Mouse (Mus musculus) gastrocnemius, adult 8-10 months (tissue): Measurements from ENCODE around the gene Sept9. TPM values are rescaled to one million over a fixed set of nuclear protein-coding genes. Genes with fewer than 3 reads are reported as not detected.
A peak's percentile ranks its signal among the peaks of the same experiment; 100 is the strongest.

Source experiments
- DNase-seq, 2 experiments: peaks; one replicate each; pipeline ENCODE4 v3.0.0; 2022; ENCODE audit warnings: low spot score in 2 of 2
- total RNA-seq, 4 experiments: library from RNA; stranded (reverse); gene quantifications; 2 replicates each; pipeline ENCODE4 v1.2.4; 2022

The Sept9 gene
- total RNA-seq, 4 experiments from 2014 or later = 5.7 to 16.2 (median 12.4) TPM

- DNase-seq = no peak
Measured at GRCm38 (mm10) chr11:117175472-117175871, 24.0 kb upstream of the Sept9 start.

GRCm38 (mm10) chr11:117176304-117176703, 23.2 kb upstream of the Sept9 start:
- DNase-seq = no peak

- no peak for DNase-seq
Measured at GRCm38 (mm10) chr11:117176900-117177299, 22.6 kb upstream of the Sept9 start.

- DNase-seq = peak; percentile 82 to 88
Measured at GRCm38 (mm10) chr11:117177303-117177979, 22.0 kb upstream of the Sept9 start.

- DNase-seq = no peak
Measured at GRCm38 (mm10) chr11:117179902-117180301, 19.6 kb upstream of the Sept9 start.

GRCm38 (mm10) chr11:117182808-117183207, 16.7 kb upstream of the Sept9 start:
- DNase-seq = no peak

- DNase-seq = no peak
Measured at GRCm38 (mm10) chr11:117183299-117183698, 16.2 kb upstream of the Sept9 start.

GRCm38 (mm10) chr11:117183841-117184240, 15.6 kb upstream of the Sept9 start:
- DNase-seq = no peak

- DNase-seq = no peak
Measured at GRCm38 (mm10) chr11:117185076-117185933, 14.2 kb upstream of the Sept9 start.

- DNase-seq = no peak
Measured at GRCm38 (mm10) chr11:117191524-117191923, 7.9 kb upstream of the Sept9 start.

- no peak for DNase-seq
Measured at GRCm38 (mm10) chr11:117194475-117194937, 5.0 kb upstream of the Sept9 start.

GRCm38 (mm10) chr11:117195616-117196015, 3.8 kb upstream of the Sept9 start:
- DNase-seq = no peak

- no peak for DNase-seq
Measured at GRCm38 (mm10) chr11:117196681-117197080, 2.8 kb upstream of the Sept9 start.

GRCm38 (mm10) chr11:117198122-117198521, 1.3 kb upstream of the Sept9 start:
- DNase-seq = no peak

GRCm38 (mm10) chr11:117201846-117202245, 2.4 kb downstream of the Sept9 start:
- DNase-seq = no peak

GRCm38 (mm10) chr11:117204606-117205005, 5.1 kb downstream of the Sept9 start:
- no peak for DNase-seq

GRCm38 (mm10) chr11:117205042-117205441, 5.6 kb downstream of the Sept9 start:
- DNase-seq = no peak

- no peak for DNase-seq
Measured at GRCm38 (mm10) chr11:117205447-117205846, 6.0 kb downstream of the Sept9 start.

GRCm38 (mm10) chr11:117207436-117207835, 8.0 kb downstream of the Sept9 start:
- no peak for DNase-seq

GRCm38 (mm10) chr11:117208151-117208673, 8.8 kb downstream of the Sept9 start:
- no peak for DNase-seq

GRCm38 (mm10) chr11:117216713-117217112, 17.3 kb downstream of the Sept9 start:
- DNase-seq = no peak

- no peak for DNase-seq
Measured at GRCm38 (mm10) chr11:117218070-117218469, 18.6 kb downstream of the Sept9 start.
